Comparison of ENCODE assay signal across 10 mouse cellular contexts in genomic region chr7:28383606-28384005, GRCm38 (mm10). TPM values are rescaled to one million over a fixed set of nuclear protein-coding genes. Genes with fewer than 3 reads are reported as not detected.
DNase-seq lines count a peak whose midpoint lies in the region; ATAC-seq and TF ChIP-seq lines count a peak whose summit lies in the region.
"Had no signal": no experiment of that assay in that cellular context is flagged by ENCODE, and none has a peak within 500 bp of the region (broad histone marks: within the 10 kb centered on the region; RNA-seq: fewer than 3 reads in every experiment).

No protein-coding gene starts in this region.

- H3K4me2 ChIP-seq in heart, embryonic 15.5 days: no peak overlapping the region
- H3K4me2 ChIP-seq in midbrain, embryonic 15.5 days: no peak overlapping the region
- H3K4me2 ChIP-seq in intestine, postnatal 0 days (replicated peaks; ENCODE audit: low read depth): 0 out of 2 replicates have a peak overlapping the region, but pooled peaks have one; percentile 3
- no peak overlapping the region for H3K4me2 ChIP-seq in stomach, postnatal 0 days (replicated peaks; ENCODE audit: low read depth)

- no peaks in the 10 kb centered on the region for H3K27me3 ChIP-seq in heart, embryonic 15.5 days
- no peaks in the 10 kb centered on the region for H3K27me3 ChIP-seq in midbrain, embryonic 10.5 days (ENCODE audit: low read depth, poor library complexity, severe bottlenecking)
- no peaks in the 10 kb centered on the region for H3K27me3 ChIP-seq in midbrain, embryonic 15.5 days (replicated peaks)
- no peaks in the 10 kb centered on the region for H3K27me3 ChIP-seq in intestine, postnatal 0 days (replicated peaks; ENCODE audit: control insufficient read depth, insufficient read depth, low read length)
- no peaks in the 10 kb centered on the region for H3K27me3 ChIP-seq in stomach, postnatal 0 days (ENCODE audit: control insufficient read depth, insufficient read depth, low read length)

- no peak for ATAC-seq in heart, embryonic 15.5 days (replicated peaks; ENCODE audit: insufficient number of reproducible peaks, insufficient read depth, low FRiP score, low read depth)
- ATAC-seq in midbrain, embryonic 15.5 days (replicated peaks): no peak
- no peak for ATAC-seq in intestine, postnatal 0 days
- ATAC-seq in stomach, postnatal 0 days (ENCODE audit: low FRiP score, low TSS enrichment): no peak
- no peak for ATAC-seq in erythroblast, adult 5-6 weeks (replicated peaks; ENCODE audit: low FRiP score, poor library complexity, severe bottlenecking)
- ATAC-seq: hindbrain, embryonic 16.5 days had no signal

- 73% methylated on average over 4 of the region's 4 CpGs for WGBS in heart, embryonic 15.5 days
- 81% methylated on average over 4 of the region's 4 CpGs for WGBS in midbrain, embryonic 10.5 days
- WGBS in midbrain, embryonic 15.5 days: 81% methylated on average over 4 of the region's 4 CpGs
- 66% methylated on average over 4 of the region's 4 CpGs for WGBS in intestine, postnatal 0 days
- 71% methylated on average over 4 of the region's 4 CpGs for WGBS in stomach, postnatal 0 days

- no peak overlapping the region for H3K4me3 ChIP-seq in heart, embryonic 15.5 days
- H3K4me3 ChIP-seq in midbrain, embryonic 10.5 days: no peak overlapping the region
- H3K4me3 ChIP-seq in midbrain, embryonic 15.5 days: no peak overlapping the region
- no peak overlapping the region for H3K4me3 ChIP-seq in intestine, postnatal 0 days (ENCODE audit: low read depth, low read length)
- no peak overlapping the region for H3K4me3 ChIP-seq in stomach, postnatal 0 days (ENCODE audit: low read depth, low read length)

- H3K4me1 ChIP-seq in heart, embryonic 15.5 days (replicated peaks): peaks cover 45% of the 10 kb centered on the region
- peaks cover 47% of the 10 kb centered on the region for H3K4me1 ChIP-seq in midbrain, embryonic 10.5 days
- peaks cover 23% of the 10 kb centered on the region for H3K4me1 ChIP-seq in midbrain, embryonic 15.5 days
- peaks cover 19% of the 10 kb centered on the region for H3K4me1 ChIP-seq in intestine, postnatal 0 days (replicated peaks; ENCODE audit: control insufficient read depth, insufficient read depth, low read length)
- H3K4me1 ChIP-seq in stomach, postnatal 0 days (replicated peaks; ENCODE audit: control insufficient read depth, insufficient read depth): peaks cover 14% of the 10 kb centered on the region; the same call in 1 of the 2 replicates

- TF ChIP-seq EP300 in stomach, postnatal 0 days (optimal IDR thresholded peaks at IDR 0.05): no peak

- DNase-seq in heart, postnatal 4 days: no peak
- no peak for DNase-seq in midbrain, embryonic 10.5 days (ENCODE audit: low spot score)
- no peak for DNase-seq in stomach, postnatal 0 days (ENCODE audit: low spot score)
- DNase-seq in ovary, postnatal 14 days (ENCODE audit: low spot score): no peak

- TF ChIP-seq CTCF in intestine, postnatal 0 days (IDR thresholded peaks at IDR 0.05; ENCODE audit: low read depth): no peak
- TF ChIP-seq CTCF in stomach, postnatal 0 days (IDR thresholded peaks at IDR 0.05; ENCODE audit: low read depth): no peak

- no peaks in the 10 kb centered on the region for H3K9me3 ChIP-seq in heart, embryonic 15.5 days (replicated peaks)
- no peaks in the 10 kb centered on the region for H3K9me3 ChIP-seq in midbrain, embryonic 10.5 days (replicated peaks)
- H3K9me3 ChIP-seq in midbrain, embryonic 15.5 days: no peaks in the 10 kb centered on the region
- no peaks in the 10 kb centered on the region for H3K9me3 ChIP-seq in intestine, postnatal 0 days (ENCODE audit: control insufficient read depth)
- no peaks in the 10 kb centered on the region for H3K9me3 ChIP-seq in stomach, postnatal 0 days (ENCODE audit: control insufficient read depth, low read length)
- H3K9me3 ChIP-seq: G1E had no signal

- peak overlapping the region; percentile 98 for H3K27ac ChIP-seq in heart, embryonic 15.5 days
- H3K27ac ChIP-seq in midbrain, embryonic 10.5 days (replicated peaks): 0 out of 2 replicates have a peak overlapping the region, but pooled peaks have one; percentile 83
- no peak overlapping the region for H3K27ac ChIP-seq in midbrain, embryonic 15.5 days
- H3K27ac ChIP-seq in intestine, postnatal 0 days (ENCODE audit: low read depth, low read length): peak overlapping the region; percentile 100
- H3K27ac ChIP-seq in stomach, postnatal 0 days (replicated peaks): peak overlapping the region; percentile 100

- H3K36me3 ChIP-seq in heart, embryonic 15.5 days: peaks cover 9% of the 10 kb centered on the region
- H3K36me3 ChIP-seq in midbrain, embryonic 10.5 days: peaks cover 33% of the 10 kb centered on the region
- peaks cover 12% of the 10 kb centered on the region; the same call in 1 of the 2 replicates for H3K36me3 ChIP-seq in midbrain, embryonic 15.5 days (replicated peaks)
- H3K36me3 ChIP-seq in intestine, postnatal 0 days (ENCODE audit: control insufficient read depth, insufficient read depth): peaks cover 28% of the 10 kb centered on the region; the same call in 1 of the 2 replicates
- H3K36me3 ChIP-seq in stomach, postnatal 0 days (ENCODE audit: control insufficient read depth, insufficient read depth, low read length): peaks cover under 1% of the 10 kb centered on the region; the same call in 1 of the 2 replicates

- no peak overlapping the region for H3K9ac ChIP-seq in heart, embryonic 15.5 days
- no peak overlapping the region for H3K9ac ChIP-seq in midbrain, embryonic 15.5 days
- peak overlapping the region; percentile 17; the same call in 1 of the 2 replicates for H3K9ac ChIP-seq in intestine, postnatal 0 days (ENCODE audit: low read depth, low read length)
- H3K9ac ChIP-seq in stomach, postnatal 0 days (ENCODE audit: low read length): no peak overlapping the region

RNA-seq across cellular contexts. Expression of gene Zfp36, which starts 3.6 kb away (rescaled TPM):
- polyA plus RNA-seq in heart, embryonic 15.5 days (2015; fragmentation: Nextera tagmentation; extraction: Ambion mirVana): 13.6 and 14.7 TPM in 2 replicates
- 10 to 100 TPM; 12.7 to 12.9 TPM for total RNA-seq in heart, postnatal 4 days (2021)
- polyA plus RNA-seq in midbrain, embryonic 10.5 days (2016; fragmentation: Nextera tagmentation; extraction: Ambion mirVana): 4.6 and 5.1 TPM in 2 replicates
- polyA plus RNA-seq in midbrain, embryonic 15.5 days (2015; fragmentation: Nextera tagmentation; extraction: Ambion mirVana): 3.2 and 3.3 TPM in 2 replicates
- polyA plus RNA-seq in intestine, postnatal 0 days (2015; fragmentation: Nextera tagmentation; extraction: Ambion mirVana): 57.3 and 61.5 TPM in 2 replicates
- 29.1 and 29.4 TPM in 2 replicates for polyA plus RNA-seq in stomach, postnatal 0 days (2015; fragmentation: Nextera tagmentation; extraction: Ambion mirVana)
- total RNA-seq in erythroblast, adult 5-6 weeks (2015; ENCODE audit: low replicate concordance): 47.0 and 53.2 TPM in 2 replicates
- 7.7 and 15.1 TPM in 2 replicates for total RNA-seq in erythroblast, adult 5-6 weeks (2017; ENCODE audit: low replicate concordance)

RNA-seq across cellular contexts. Expression of gene Med29, which starts 8.9 kb away (rescaled TPM):
- 42.0 and 45.7 TPM in 2 replicates for polyA plus RNA-seq in heart, embryonic 15.5 days (2015; fragmentation: Nextera tagmentation; extraction: Ambion mirVana)
- total RNA-seq in heart, postnatal 4 days (2021): 10 to 100 TPM; 22.9 to 24.5 TPM
- polyA plus RNA-seq in midbrain, embryonic 10.5 days (2016; fragmentation: Nextera tagmentation; extraction: Ambion mirVana): 58.9 and 61.0 TPM in 2 replicates
- 46.6 and 47.0 TPM in 2 replicates for polyA plus RNA-seq in midbrain, embryonic 15.5 days (2015; fragmentation: Nextera tagmentation; extraction: Ambion mirVana)
- polyA plus RNA-seq in intestine, postnatal 0 days (2015; fragmentation: Nextera tagmentation; extraction: Ambion mirVana): 42.7 and 44.2 TPM in 2 replicates
- polyA plus RNA-seq in stomach, postnatal 0 days (2015; fragmentation: Nextera tagmentation; extraction: Ambion mirVana): 27.5 and 28.3 TPM in 2 replicates
- total RNA-seq in erythroblast, adult 5-6 weeks (2015; ENCODE audit: low replicate concordance): 6.3 and 9.0 TPM in 2 replicates
- 3.4 TPM in 1 of 2 replicates, not detected in the other for total RNA-seq in erythroblast, adult 5-6 weeks (2017; ENCODE audit: low replicate concordance)

RNA-seq across cellular contexts. Expression of gene Paf1, which starts 9.1 kb away (rescaled TPM):
- 66.8 and 73.0 TPM in 2 replicates for polyA plus RNA-seq in heart, embryonic 15.5 days (2015; fragmentation: Nextera tagmentation; extraction: Ambion mirVana)
- total RNA-seq in heart, postnatal 4 days (2021): 10 to 100 TPM; 50.1 to 53.5 TPM
- polyA plus RNA-seq in midbrain, embryonic 10.5 days (2016; fragmentation: Nextera tagmentation; extraction: Ambion mirVana): 89.8 and 90.8 TPM in 2 replicates
- 92.5 and 110 TPM in 2 replicates for polyA plus RNA-seq in midbrain, embryonic 15.5 days (2015; fragmentation: Nextera tagmentation; extraction: Ambion mirVana)
- 54.6 and 60.6 TPM in 2 replicates for polyA plus RNA-seq in intestine, postnatal 0 days (2015; fragmentation: Nextera tagmentation; extraction: Ambion mirVana)
- polyA plus RNA-seq in stomach, postnatal 0 days (2015; fragmentation: Nextera tagmentation; extraction: Ambion mirVana): 35.9 and 38.6 TPM in 2 replicates
- 26.1 and 32.9 TPM in 2 replicates for total RNA-seq in erythroblast, adult 5-6 weeks (2015; ENCODE audit: low replicate concordance)
- 16.7 and 24.7 TPM in 2 replicates for total RNA-seq in erythroblast, adult 5-6 weeks (2017; ENCODE audit: low replicate concordance)

RNA-seq across cellular contexts. Expression of gene Plekhg2, which starts 11.2 kb away (rescaled TPM):
- polyA plus RNA-seq in heart, embryonic 15.5 days (2015; fragmentation: Nextera tagmentation; extraction: Ambion mirVana): 34.3 and 46.7 TPM in 2 replicates
- 10 to 100 TPM; 42.1 to 42.9 TPM for total RNA-seq in heart, postnatal 4 days (2021)
- 69.7 and 82.9 TPM in 2 replicates for polyA plus RNA-seq in midbrain, embryonic 10.5 days (2016; fragmentation: Nextera tagmentation; extraction: Ambion mirVana)
- polyA plus RNA-seq in midbrain, embryonic 15.5 days (2015; fragmentation: Nextera tagmentation; extraction: Ambion mirVana): 28.8 and 32.5 TPM in 2 replicates
- 10.6 and 11.9 TPM in 2 replicates for polyA plus RNA-seq in intestine, postnatal 0 days (2015; fragmentation: Nextera tagmentation; extraction: Ambion mirVana)
- 13.4 and 15.1 TPM in 2 replicates for polyA plus RNA-seq in stomach, postnatal 0 days (2015; fragmentation: Nextera tagmentation; extraction: Ambion mirVana)
- 4.4 and 6.1 TPM in 2 replicates for total RNA-seq in erythroblast, adult 5-6 weeks (2015; ENCODE audit: low replicate concordance)
- total RNA-seq in erythroblast, adult 5-6 weeks (2017; ENCODE audit: low replicate concordance): 0.98 and 4.1 TPM in 2 replicates

RNA-seq across cellular contexts. Expression of gene Rps16, which starts 33.2 kb away (rescaled TPM):
- 534 and 573 TPM in 2 replicates for polyA plus RNA-seq in heart, embryonic 15.5 days (2015; fragmentation: Nextera tagmentation; extraction: Ambion mirVana)
- 1,000 to 10,000 TPM in 1 of 2 experiments, 100 to 1,000 TPM in 1; 972 to 1,025 TPM for total RNA-seq in heart, postnatal 4 days (2021)
- 726 and 912 TPM in 2 replicates for polyA plus RNA-seq in midbrain, embryonic 10.5 days (2016; fragmentation: Nextera tagmentation; extraction: Ambion mirVana)
- 430 and 438 TPM in 2 replicates for polyA plus RNA-seq in midbrain, embryonic 15.5 days (2015; fragmentation: Nextera tagmentation; extraction: Ambion mirVana)
- 695 and 702 TPM in 2 replicates for polyA plus RNA-seq in intestine, postnatal 0 days (2015; fragmentation: Nextera tagmentation; extraction: Ambion mirVana)
- polyA plus RNA-seq in stomach, postnatal 0 days (2015; fragmentation: Nextera tagmentation; extraction: Ambion mirVana): 880 and 955 TPM in 2 replicates
- total RNA-seq in erythroblast, adult 5-6 weeks (2015; ENCODE audit: low replicate concordance): 649 and 667 TPM in 2 replicates
- 67.6 and 181 TPM in 2 replicates for total RNA-seq in erythroblast, adult 5-6 weeks (2017; ENCODE audit: low replicate concordance)
